Mouse (Mus musculus): ENCODE data around the gene Abhd14b. TPM values are rescaled to one million over a fixed set of nuclear protein-coding genes. Genes with fewer than 3 reads are reported as not detected.

Abhd14b gene
- polyA plus RNA-seq, 1 experiment, result 470 TPM

- H3K36me3 ChIP-seq (ENCODE audit: control insufficient read depth, insufficient read depth, low read length), result no peaks in the 10 kb centered on the region
- 90% methylated on average over 22 of the region's 22 CpGs for WGBS
- TF ChIP-seq CTCF (conservative IDR thresholded peaks at IDR 0.05; ENCODE audit: insufficient read depth, insufficient read length, low read depth, low read length), result no peak
- TF ChIP-seq POLR2A (IDR thresholded peaks at IDR 0.05; ENCODE audit: low read depth, low read length), result no peak
- no peaks in the 10 kb centered on the region for H3K27me3 ChIP-seq (replicated peaks; ENCODE audit: control insufficient read depth, insufficient read depth, low read length)
- no peak overlapping the region for H3K4me3 ChIP-seq (ENCODE audit: insufficient read depth, low read depth, low read length)
- no peak for DNase-seq
- H3K4me1 ChIP-seq (ENCODE audit: control insufficient read depth, insufficient read depth, low read length), result no peaks in the 10 kb centered on the region
- H3K27ac ChIP-seq (ENCODE audit: insufficient read depth, low read depth, low read length), result no peak overlapping the region
These were observed 54.6 kb downstream of the Abhd14b start for GRCm38 (mm10) chr9:106501846-106502245.

Other genes starting within 250 kb of the Abhd14b start
- 28.5 and 32.6 TPM in 2 replicates for gene Ppm1m, start 247.7 kb upstream of the Abhd14b start, polyA plus RNA-seq (2012; rRNA removed)
- 24.4 and 29.7 TPM in 2 replicates for gene Twf2, start 244.4 kb upstream of the Abhd14b start, polyA plus RNA-seq (2012; rRNA removed)
- gene Tlr9, start 224.9 kb upstream of the Abhd14b start, polyA plus RNA-seq (2012; rRNA removed), result 2.0 and 4.2 TPM in 2 replicates
- gene Alas1, start 198.8 kb upstream of the Abhd14b start, polyA plus RNA-seq (2012; rRNA removed), result 315 and 343 TPM in 2 replicates
- 5.8 and 6.1 TPM in 2 replicates for gene Poc1a, start 166.4 kb upstream of the Abhd14b start, polyA plus RNA-seq (2012; rRNA removed)
- gene Dusp7, start 78.8 kb upstream of the Abhd14b start, polyA plus RNA-seq (2012; rRNA removed), result 38.8 and 44.1 TPM in 2 replicates
- gene Rpl29, start 18.0 kb upstream of the Abhd14b start, polyA plus RNA-seq (2012; rRNA removed), result 452 and 521 TPM in 2 replicates
- 141 and 154 TPM in 2 replicates for gene Acy1, start 9.1 kb upstream of the Abhd14b start, polyA plus RNA-seq (2012; rRNA removed)
- gene Abhd14a, start 219 bp downstream of the Abhd14b start, polyA plus RNA-seq (2012; rRNA removed), result 137 and 146 TPM in 2 replicates
- 90.3 and 115 TPM in 2 replicates for gene Pcbp4, start 5.8 kb downstream of the Abhd14b start, polyA plus RNA-seq (2012; rRNA removed)
- gene Gpr62, start 18.5 kb downstream of the Abhd14b start, polyA plus RNA-seq (2012; rRNA removed), result 0.07 TPM in 1 of 2 replicates, not detected in the other
- gene Rrp9, start 28.5 kb downstream of the Abhd14b start, polyA plus RNA-seq (2012; rRNA removed), result 17.5 and 20.7 TPM in 2 replicates
- gene Parp3, start 29.5 kb downstream of the Abhd14b start, polyA plus RNA-seq (2012; rRNA removed), result 25.8 and 31.9 TPM in 2 replicates
- gene Iqcf1, start 52.5 kb downstream of the Abhd14b start, polyA plus RNA-seq (2012; rRNA removed), result not detected in 2 replicates
- gene Iqcf5, start 67.1 kb downstream of the Abhd14b start, polyA plus RNA-seq (2012; rRNA removed), result 0.39 TPM in 1 of 2 replicates, not detected in the other
- gene Iqcf3, start 114.2 kb downstream of the Abhd14b start, polyA plus RNA-seq (2012; rRNA removed), result 0.06 and 0.11 TPM in 2 replicates
- 0.22 TPM in 1 of 2 replicates, not detected in the other for gene Iqcf4, start 123.5 kb downstream of the Abhd14b start, polyA plus RNA-seq (2012; rRNA removed)
- gene Iqcf6, start 179.1 kb downstream of the Abhd14b start, polyA plus RNA-seq (2012; rRNA removed), result not detected in 2 replicates
- not detected in 2 replicates for gene Grm2, start 208.6 kb downstream of the Abhd14b start, polyA plus RNA-seq (2012; rRNA removed)
- gene Tex264, start 238.5 kb downstream of the Abhd14b start, polyA plus RNA-seq (2012; rRNA removed), result 219 and 248 TPM in 2 replicates